Mouse (Mus musculus): ENCODE data around the gene Haghl. TPM values are rescaled to one million over a fixed set of nuclear protein-coding genes. Genes with fewer than 3 reads are reported as not detected.

Gene Haghl
- polyA plus RNA-seq, 1 experiment from 2014 or later = 80.7 TPM

GRCm38 (mm10) chr17:25765886-25766285 lies 19.6 kb downstream of the Haghl start:
- Histone ChIP-seq H3K4me3 (no peak overlapping the region), H3K36me3 (no peaks in the 10 kb centered on the region), H3K27me3 (ENCODE audit: low read depth, poor library complexity, severe bottlenecking) (peaks cover 6% of the 10 kb centered on the region), H3K27ac (no peak overlapping the region), H3K4me1 (peaks cover 15% of the 10 kb centered on the region), H3K9me3 (replicated peaks) (no peaks in the 10 kb centered on the region)
- WGBS = 47% methylated on average over 5 of the region's 5 CpGs
- peak; percentile 61 for DNase-seq (ENCODE audit: low spot score)

- Histone ChIP-seq H3K4me1 (peaks cover 11% of the 10 kb centered on the region), H3K27ac (no peak overlapping the region), H3K27me3 (ENCODE audit: low read depth, poor library complexity, severe bottlenecking) (no peaks in the 10 kb centered on the region), H3K9me3 (replicated peaks) (no peaks in the 10 kb centered on the region), H3K4me3 (no peak overlapping the region), H3K36me3 (no peaks in the 10 kb centered on the region)
- WGBS = 33% methylated on average over 3 of the region's 3 CpGs
- DNase-seq (ENCODE audit: low spot score) = no peak
Observed at GRCm38 (mm10) chr17:25762591-25762990, 22.9 kb downstream of the Haghl start.

- 66% methylated on average over 4 of the region's 4 CpGs for WGBS
- Histone ChIP-seq H3K4me1 (peaks cover 9% of the 10 kb centered on the region), H3K4me3 (no peak overlapping the region), H3K36me3 (no peaks in the 10 kb centered on the region), H3K9me3 (replicated peaks) (no peaks in the 10 kb centered on the region), H3K27ac (no peak overlapping the region), H3K27me3 (ENCODE audit: low read depth, poor library complexity, severe bottlenecking) (no peaks in the 10 kb centered on the region)
- no peak for DNase-seq (ENCODE audit: low spot score)
Observed at GRCm38 (mm10) chr17:25761561-25761970, 23.9 kb downstream of the Haghl start.

- Histone ChIP-seq H3K4me1 (peaks cover 14% of the 10 kb centered on the region), H3K27ac (no peak overlapping the region), H3K27me3 (ENCODE audit: low read depth, poor library complexity, severe bottlenecking) (no peaks in the 10 kb centered on the region), H3K9me3 (replicated peaks) (no peaks in the 10 kb centered on the region), H3K4me3 (no peak overlapping the region), H3K36me3 (no peaks in the 10 kb centered on the region)
- no peak for DNase-seq (ENCODE audit: low spot score)
- 80% methylated on average over 8 of the region's 8 CpGs for WGBS
Observed at GRCm38 (mm10) chr17:25760148-25760547, 25.3 kb downstream of the Haghl start.

GRCm38 (mm10) chr17:25757691-25758090 lies 27.8 kb downstream of the Haghl start:
- H3K4me1 ChIP-seq = peaks cover 16% of the 10 kb centered on the region
- H3K27ac ChIP-seq = no peak overlapping the region
- no peak overlapping the region for H3K4me3 ChIP-seq
- H3K36me3 ChIP-seq = no peaks in the 10 kb centered on the region
- no peaks in the 10 kb centered on the region for H3K9me3 ChIP-seq (replicated peaks)
- H3K27me3 ChIP-seq (ENCODE audit: low read depth, poor library complexity, severe bottlenecking) = no peaks in the 10 kb centered on the region
- no peak for DNase-seq (ENCODE audit: low spot score)
- 83% methylated on average over 3 of the region's 3 CpGs for WGBS

GRCm38 (mm10) chr17:25756378-25757242 lies 28.9 kb downstream of the Haghl start:
- Histone ChIP-seq H3K4me1 (peaks cover 16% of the 10 kb centered on the region), H3K27me3 (ENCODE audit: low read depth, poor library complexity, severe bottlenecking) (no peaks in the 10 kb centered on the region), H3K36me3 (no peaks in the 10 kb centered on the region), H3K4me3 (no peak overlapping the region), H3K27ac (no peak overlapping the region), H3K9me3 (replicated peaks) (no peaks in the 10 kb centered on the region)
- WGBS = 86% methylated on average over 9 of the region's 9 CpGs
- DNase-seq (ENCODE audit: low spot score) = no peak

- peaks cover 16% of the 10 kb centered on the region for H3K4me1 ChIP-seq
- H3K27me3 ChIP-seq (ENCODE audit: low read depth, poor library complexity, severe bottlenecking) = no peaks in the 10 kb centered on the region
- H3K27ac ChIP-seq = peak overlapping the region; percentile 38
- no peak for DNase-seq (ENCODE audit: low spot score)
- H3K4me3 ChIP-seq = no peak overlapping the region
- no peaks in the 10 kb centered on the region for H3K9me3 ChIP-seq (replicated peaks)
- 42% methylated on average over 4 of the region's 4 CpGs for WGBS
- H3K36me3 ChIP-seq = no peaks in the 10 kb centered on the region
Observed at GRCm38 (mm10) chr17:25755627-25756377, 29.7 kb downstream of the Haghl start.

- H3K4me1 ChIP-seq = peaks cover 16% of the 10 kb centered on the region
- no peaks in the 10 kb centered on the region for H3K27me3 ChIP-seq (ENCODE audit: low read depth, poor library complexity, severe bottlenecking)
- no peaks in the 10 kb centered on the region for H3K36me3 ChIP-seq
- no peak for DNase-seq (ENCODE audit: low spot score)
- H3K27ac ChIP-seq = peak overlapping the region; percentile 38; the same call in 1 of the 2 replicates
- whole genome bisulfite sequencing = 89% methylated on average over 4 of the region's 4 CpGs
- H3K9me3 ChIP-seq (replicated peaks) = no peaks in the 10 kb centered on the region
- H3K4me3 ChIP-seq = no peak overlapping the region
Observed at GRCm38 (mm10) chr17:25755086-25755485, 30.4 kb downstream of the Haghl start.

GRCm38 (mm10) chr17:25754241-25754640 lies 31.2 kb downstream of the Haghl start, which contains the start of gene Msln:
Gene Msln (minus strand): TSS chr17:25754378.
- H3K36me3 ChIP-seq = no peaks in the 10 kb centered on the region
- no peak within 1 kb of the TSS for H3K4me3 ChIP-seq
- no peaks in the 10 kb centered on the region for H3K27me3 ChIP-seq (ENCODE audit: low read depth, poor library complexity, severe bottlenecking)
- H3K4me1 ChIP-seq = peaks cover 16% of the 10 kb centered on the region
- WGBS = 85% methylated on average over 9 of the region's 9 CpGs
- no peak for DNase-seq (ENCODE audit: low spot score)
- H3K27ac ChIP-seq = peak within 1 kb of the TSS; percentile 38
- no peaks in the 10 kb centered on the region for H3K9me3 ChIP-seq (replicated peaks)

GRCm38 (mm10) chr17:25751446-25751845 lies 34.0 kb downstream of the Haghl start:
- no peaks in the 10 kb centered on the region for H3K36me3 ChIP-seq
- no peaks in the 10 kb centered on the region for H3K27me3 ChIP-seq (ENCODE audit: low read depth, poor library complexity, severe bottlenecking)
- 77% methylated on average over 5 of the region's 5 CpGs for WGBS
- H3K27ac ChIP-seq = no peak overlapping the region
- H3K4me3 ChIP-seq = no peak overlapping the region
- no peaks in the 10 kb centered on the region for H3K9me3 ChIP-seq (replicated peaks)
- H3K4me1 ChIP-seq = peaks cover 15% of the 10 kb centered on the region
- DNase-seq (ENCODE audit: low spot score) = no peak

- H3K36me3 ChIP-seq = no peaks in the 10 kb centered on the region
- no peak overlapping the region for H3K4me3 ChIP-seq
- 83% methylated on average over 6 of the region's 6 CpGs for WGBS
- no peak overlapping the region for H3K27ac ChIP-seq
- no peak for DNase-seq (ENCODE audit: low spot score)
- H3K4me1 ChIP-seq = no peaks in the 10 kb centered on the region
- no peaks in the 10 kb centered on the region for H3K9me3 ChIP-seq (replicated peaks)
- H3K27me3 ChIP-seq (ENCODE audit: low read depth, poor library complexity, severe bottlenecking) = no peaks in the 10 kb centered on the region
Observed at GRCm38 (mm10) chr17:25749314-25749713, 36.2 kb downstream of the Haghl start.

- Histone ChIP-seq H3K4me3 (no peak overlapping the region), H3K4me1 (no peaks in the 10 kb centered on the region), H3K27me3 (ENCODE audit: low read depth, poor library complexity, severe bottlenecking) (no peaks in the 10 kb centered on the region), H3K36me3 (no peaks in the 10 kb centered on the region), H3K27ac (no peak overlapping the region), H3K9me3 (replicated peaks) (no peaks in the 10 kb centered on the region)
- no peak for DNase-seq (ENCODE audit: low spot score)
- WGBS = 96% methylated on average over 4 of the region's 4 CpGs
Observed at GRCm38 (mm10) chr17:25748238-25748637, 37.2 kb downstream of the Haghl start.

GRCm38 (mm10) chr17:25744311-25744710 lies 41.2 kb downstream of the Haghl start:
- H3K27ac ChIP-seq = no peak overlapping the region
- WGBS = 83% methylated on average over 10 of the region's 10 CpGs
- no peak for DNase-seq (ENCODE audit: low spot score)

More at GRCm38 (mm10) chr17:25744311-25744710, 41.2 kb downstream of the Haghl start:
- no peaks in the 10 kb centered on the region for H3K9me3 ChIP-seq (replicated peaks)
- H3K4me3 ChIP-seq = no peak overlapping the region
- 0 out of 2 replicates have a peak, but pooled peaks cover 6% of the 10 kb centered on the region for H3K27me3 ChIP-seq (ENCODE audit: low read depth, poor library complexity, severe bottlenecking)
- no peaks in the 10 kb centered on the region for H3K4me1 ChIP-seq
- no peaks in the 10 kb centered on the region for H3K36me3 ChIP-seq

All from limb, embryonic 10.5 days (tissue).